Mouse (Mus musculus) lung, adult 2 months (tissue): Measurements from ENCODE around the gene Trim72. TPM values are rescaled to one million over a fixed set of nuclear protein-coding genes. Genes with fewer than 3 reads are reported as not detected.
"Not testable (repeated sequence)": the region's sequence is repeated elsewhere in the genome, so short reads cannot be mapped to it uniquely, and the experiment has no call there.

Experiments used
- DNase-seq: peaks from one replicate; pipeline ENCODE4 v3.0.0; 2022
- H3K4me1 ChIP-seq: fragments of 200-500 bp; 2 replicates; pipeline ENCODE4 v1.6.1; 2011; ENCODE audit warnings: low read length; ENCODE audit not compliant: control insufficient read depth, insufficient read depth
- H3K4me3 ChIP-seq: fragments of 200-500 bp; replicated peaks from 2 replicates; pipeline ENCODE3; 2011; ENCODE audit warnings: low read depth, mild to moderate bottlenecking, control low read depth, low read length; ENCODE audit errors: extremely low read depth
- CTCF ChIP-seq: fragments of 200-500 bp; IDR thresholded peaks from 2 replicates; pipeline ENCODE4 v1.5.1; 2011; ENCODE audit warnings: mild to moderate bottlenecking, low read length, control low read depth; ENCODE audit not compliant: insufficient read depth
- POLR2A ChIP-seq: fragments of 200-500 bp; IDR thresholded peaks from 2 replicates; pipeline ENCODE4 v1.6.1; 2011; ENCODE audit warnings: low read depth, mild to moderate bottlenecking, control low read depth, low read length, borderline replicate concordance; ENCODE audit errors: extremely low read depth
- WGBS: fragments of 180-500 bp; shearing (Covaris S2); methylation state at CpG from one replicate; pipeline ENCODE4 v1.1.7; 2018; 5-methylcytosine and 5-hydroxymethylcytosine counted together
- polyA plus RNA-seq: library from polyadenylated mRNA; depleted of rRNA; stranded (reverse); fragments of >200 nt; gene quantifications from 2 replicates; pipeline ENCODE4 v1.2.3, GENCODE M21; 2012

Trim72 gene
- polyA plus RNA-seq, 1 experiment, result 15.4 TPM

GRCm38 (mm10) chr7:128024932-128025331 lies 21.2 kb downstream of the Trim72 start:
- Histone ChIP-seq H3K4me1 (no peaks in the 10 kb centered on the region), H3K4me3 (no peak overlapping the region)
- TF ChIP-seq POLR2A (no peak), CTCF (no peak)
- DNase-seq, result no peak
- WGBS, result 69% methylated on average over 4 of the region's 4 CpGs

GRCm38 (mm10) chr7:128025381-128025780 lies 21.6 kb downstream of the Trim72 start:
- 63% methylated on average over 4 of the region's 4 CpGs for WGBS
- Histone ChIP-seq H3K4me1 (no peaks in the 10 kb centered on the region), H3K4me3 (no peak overlapping the region)
- TF ChIP-seq POLR2A (no peak), CTCF (no peak)
- DNase-seq, result no peak

GRCm38 (mm10) chr7:128031403-128031976 lies 27.7 kb downstream of the Trim72 start:
- Histone ChIP-seq H3K4me3 (no peak overlapping the region), H3K4me1 (no peaks in the 10 kb centered on the region)
- no peak for TF ChIP-seq CTCF
- no peak for TF ChIP-seq POLR2A
- WGBS, result 57% methylated on average over 9 of the region's 9 CpGs
- DNase-seq, result no peak

DNA sequence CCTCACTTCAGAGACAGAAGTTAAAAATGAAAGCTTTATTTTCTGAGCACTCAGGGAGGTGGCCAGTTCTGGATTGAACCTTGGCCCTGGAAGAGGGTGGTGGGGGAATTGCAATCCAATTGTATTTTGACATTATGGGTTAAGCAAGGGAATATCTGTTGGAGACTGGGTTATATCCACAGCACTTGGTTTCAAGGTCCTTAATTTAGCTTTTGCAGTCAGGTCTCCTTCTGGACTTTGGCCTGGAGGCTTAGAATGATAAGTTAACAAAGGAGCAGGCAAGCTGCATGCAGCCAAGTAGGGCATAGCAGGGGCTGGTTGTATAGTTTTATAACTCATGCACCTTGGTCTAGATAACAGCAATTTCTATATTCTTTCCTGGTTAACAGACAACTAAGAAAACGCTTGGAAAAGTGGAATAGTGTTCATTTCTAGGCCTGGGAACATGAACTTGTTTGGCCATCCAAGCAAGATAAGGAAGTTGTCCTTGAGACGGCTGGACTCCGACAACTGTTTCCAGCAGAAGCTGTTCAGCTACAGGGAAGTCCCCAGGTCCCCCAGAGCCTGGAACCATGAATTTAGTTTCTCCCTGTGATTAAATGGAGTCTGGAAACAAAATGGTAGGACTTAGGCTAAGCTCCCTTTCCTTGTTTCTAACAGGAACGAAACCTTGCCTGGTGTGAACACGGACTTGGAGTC lies 28.7 kb downstream of the Trim72 start:
- Histone ChIP-seq H3K4me3 (no peak overlapping the region), H3K4me1 (no peaks in the 10 kb centered on the region)
- DNase-seq, result no peak
- TF ChIP-seq POLR2A, result no peak
- TF ChIP-seq CTCF, result no peak
- WGBS, result 79% methylated on average over 5 of the region's 5 CpGs

DNA sequence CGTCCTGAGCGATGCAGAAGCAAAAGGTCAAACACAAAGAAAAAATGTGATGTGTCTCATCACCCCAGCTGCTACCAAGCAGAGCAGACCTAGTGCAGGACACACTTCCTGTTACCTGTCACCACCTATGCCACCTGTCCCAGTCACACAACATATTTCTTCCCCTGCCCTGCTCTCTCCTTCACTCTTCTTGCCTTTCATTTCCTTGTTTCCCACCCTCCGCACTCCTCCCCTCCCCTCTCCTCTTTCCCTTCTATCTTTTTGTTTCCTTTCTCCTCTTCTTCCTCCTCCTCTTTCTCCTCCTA lies 29.2 kb downstream of the Trim72 start:
- TF ChIP-seq POLR2A (no peak), CTCF (no peak)
- DNase-seq, result no peak
- no peak overlapping the region for H3K4me3 ChIP-seq
- 91% methylated on average over 3 of the region's 3 CpGs for WGBS
- H3K4me1 ChIP-seq, result no peaks in the 10 kb centered on the region

GRCm38 (mm10) chr7:128033616-128034015 lies 29.9 kb downstream of the Trim72 start:
- 77% methylated on average over 4 of the region's 4 CpGs for WGBS
- Histone ChIP-seq H3K4me1 (no peaks in the 10 kb centered on the region), H3K4me3 (no peak overlapping the region)
- no peak for DNase-seq
- TF ChIP-seq CTCF (no peak), POLR2A (no peak)

DNA sequence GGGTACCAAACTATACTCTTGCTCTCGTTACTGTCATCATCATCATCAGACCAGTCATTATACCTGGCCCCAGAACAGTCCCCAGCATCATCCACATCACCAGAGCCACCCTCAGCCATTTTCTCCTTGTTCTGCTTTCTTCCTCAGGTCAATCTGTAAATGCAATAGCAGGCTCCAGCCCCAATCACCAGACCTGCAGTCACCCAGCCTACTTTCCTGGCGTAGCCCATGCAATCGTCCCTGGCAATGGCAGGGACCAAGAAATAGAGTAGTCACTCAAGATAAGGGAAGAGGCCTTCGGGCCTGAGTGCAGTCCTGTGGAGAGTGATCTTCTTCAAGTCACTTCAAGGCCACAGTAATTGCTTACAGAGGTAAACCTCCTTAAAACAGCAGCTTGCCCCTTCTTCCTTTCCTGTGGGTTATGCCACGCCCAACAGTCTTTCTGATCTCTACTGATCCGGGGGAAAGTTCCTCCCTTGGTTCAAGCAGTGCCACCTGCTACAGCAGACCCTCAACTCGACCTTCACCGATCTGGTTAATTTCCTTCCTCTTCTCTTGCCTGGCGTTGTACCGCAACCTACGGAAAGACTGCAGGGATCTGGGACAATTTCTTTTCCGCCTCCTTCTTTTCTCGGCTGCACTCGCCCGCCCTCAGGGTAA lies 38.5 kb downstream of the Trim72 start:
- not testable (repeated sequence) for H3K4me3 ChIP-seq, H3K4me1 ChIP-seq, DNase-seq
- 61% methylated on average over 15 of the region's 15 CpGs for WGBS

DNA sequence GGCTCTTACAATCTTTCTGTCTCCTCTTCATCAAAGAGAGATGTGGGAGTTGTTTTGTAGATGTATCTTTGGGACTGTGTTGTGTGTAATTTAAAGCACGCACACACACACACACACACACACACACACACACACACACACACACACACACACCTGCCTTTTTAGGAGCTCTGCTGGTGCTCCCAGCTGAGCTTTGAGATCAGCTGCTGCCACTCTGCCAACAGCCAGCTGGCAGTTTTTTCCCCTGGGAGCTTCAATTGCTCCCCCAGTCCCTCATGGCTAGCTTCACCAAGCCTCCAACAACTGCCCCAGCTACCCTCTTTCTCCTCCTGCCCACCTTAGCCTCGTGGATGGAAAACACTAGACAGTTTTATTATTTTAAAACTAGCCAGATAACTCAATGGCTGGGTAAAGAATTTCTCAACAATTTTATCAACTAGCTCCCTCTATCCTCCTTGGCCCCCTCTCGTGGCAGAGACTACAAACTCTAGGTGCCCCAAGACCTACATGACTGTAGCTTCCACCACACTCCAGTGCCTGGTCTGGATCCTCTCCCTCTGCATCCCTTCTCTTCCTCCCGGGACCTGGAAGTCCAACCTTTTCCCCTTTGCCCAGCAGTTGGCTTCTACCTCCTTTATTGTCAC lies 40.5 kb downstream of the Trim72 start:
- WGBS, result 54% methylated on average over 4 of the region's 4 CpGs

DNA sequence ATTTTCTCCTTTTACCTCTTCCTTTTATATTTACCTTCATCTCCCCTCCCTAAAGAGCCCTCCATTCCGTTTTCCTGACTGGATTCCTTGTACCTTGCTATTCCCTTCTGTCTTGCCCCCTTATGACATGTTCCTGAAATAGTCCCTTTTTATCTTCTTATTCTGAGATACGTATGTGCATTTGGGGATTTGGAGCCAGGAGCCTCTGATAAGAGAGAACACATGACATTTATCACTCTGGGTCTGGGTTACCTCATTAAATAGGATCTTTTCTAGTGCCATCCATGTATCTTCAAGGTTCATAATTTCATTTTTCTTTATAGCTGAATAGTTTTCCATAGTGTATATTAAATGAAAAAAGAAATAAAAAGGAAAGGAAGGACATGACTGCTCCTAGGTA lies 41.9 kb downstream of the Trim72 start:
- no peak for DNase-seq
- TF ChIP-seq CTCF (no peak), POLR2A (no peak)
- Histone ChIP-seq H3K4me3 (no peak overlapping the region), H3K4me1 (no peaks in the 10 kb centered on the region)
- WGBS, result 52% methylated on average over 2 of the region's 2 CpGs

More for the DNA sequence above, 40.5 kb downstream of the Trim72 start:
- no peak for TF ChIP-seq POLR2A
- TF ChIP-seq CTCF, result no peak
- no peak overlapping the region for H3K4me3 ChIP-seq
- DNase-seq, result no peak
- H3K4me1 ChIP-seq, result no peaks in the 10 kb centered on the region

DNA sequence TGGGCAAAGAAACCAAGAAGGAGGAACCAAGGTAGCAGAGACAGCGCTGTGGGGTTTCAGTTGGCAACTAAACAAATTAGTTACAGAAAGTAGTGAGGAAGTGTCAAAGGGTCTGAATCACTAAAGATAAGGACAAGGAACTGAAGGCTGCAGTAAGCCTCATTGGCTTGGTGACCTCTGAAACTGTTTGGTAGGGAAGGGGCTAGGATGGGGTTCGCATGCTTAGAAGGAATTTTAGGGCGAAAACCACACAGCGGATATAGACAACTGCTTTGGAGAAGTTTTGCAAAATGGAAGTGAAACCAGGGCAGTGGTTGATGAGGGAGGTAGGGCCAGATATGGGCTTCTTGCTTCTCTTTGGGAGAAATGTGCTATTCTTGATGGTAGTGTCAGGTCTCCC lies 45.1 kb downstream of the Trim72 start:
- 80% methylated on average over 4 of the region's 4 CpGs for WGBS
- DNase-seq, result no peak
- Histone ChIP-seq H3K4me3 (no peak overlapping the region), H3K4me1 (no peaks in the 10 kb centered on the region)
- TF ChIP-seq POLR2A (no peak), CTCF (no peak)
